Mouse (Mus musculus): ENCODE results near the gene Rph3a.
"Not testable (repeated sequence)": the region's sequence is repeated elsewhere in the genome, so short reads cannot be mapped to it uniquely, and the experiment has no call there.

Gene Rph3a

DNA sequence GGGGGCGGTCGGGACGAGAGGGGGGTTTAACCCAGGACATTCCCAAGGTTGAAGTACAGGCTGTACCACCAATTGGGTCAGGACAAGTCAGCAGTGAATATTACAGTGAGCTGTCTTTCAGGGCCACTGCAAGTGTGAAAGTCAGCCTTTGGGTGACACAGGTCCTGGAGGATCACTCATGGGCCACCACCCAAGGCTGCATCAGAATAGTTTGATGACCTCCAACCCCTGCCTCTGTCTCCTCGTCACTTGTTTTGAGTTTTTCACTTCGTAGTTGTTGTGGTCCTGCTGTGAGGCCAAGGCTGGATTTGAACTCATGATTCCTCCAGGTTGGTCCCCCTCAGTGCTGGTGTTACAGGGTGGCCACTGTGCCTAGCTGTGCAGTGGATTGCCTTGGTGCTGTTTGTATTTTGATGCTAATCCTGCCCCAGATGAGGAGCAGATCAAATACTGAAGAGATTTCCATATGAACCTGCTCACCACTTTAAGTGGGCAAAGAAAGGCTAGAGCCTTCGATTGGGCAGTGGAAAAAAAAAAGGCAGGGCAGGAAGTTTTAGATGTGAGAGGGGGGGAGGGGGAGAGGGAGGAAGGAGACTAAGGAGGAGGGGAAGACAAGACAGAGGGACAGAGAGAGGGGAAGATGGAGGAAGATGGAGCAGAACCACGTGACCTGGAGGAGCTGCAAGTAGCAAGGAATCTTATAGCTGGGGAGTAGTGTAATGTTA, 101.5 kb downstream of the Rph3a start:
- DNase-seq (ENCODE audit: low spot score) = no peak

DNA sequence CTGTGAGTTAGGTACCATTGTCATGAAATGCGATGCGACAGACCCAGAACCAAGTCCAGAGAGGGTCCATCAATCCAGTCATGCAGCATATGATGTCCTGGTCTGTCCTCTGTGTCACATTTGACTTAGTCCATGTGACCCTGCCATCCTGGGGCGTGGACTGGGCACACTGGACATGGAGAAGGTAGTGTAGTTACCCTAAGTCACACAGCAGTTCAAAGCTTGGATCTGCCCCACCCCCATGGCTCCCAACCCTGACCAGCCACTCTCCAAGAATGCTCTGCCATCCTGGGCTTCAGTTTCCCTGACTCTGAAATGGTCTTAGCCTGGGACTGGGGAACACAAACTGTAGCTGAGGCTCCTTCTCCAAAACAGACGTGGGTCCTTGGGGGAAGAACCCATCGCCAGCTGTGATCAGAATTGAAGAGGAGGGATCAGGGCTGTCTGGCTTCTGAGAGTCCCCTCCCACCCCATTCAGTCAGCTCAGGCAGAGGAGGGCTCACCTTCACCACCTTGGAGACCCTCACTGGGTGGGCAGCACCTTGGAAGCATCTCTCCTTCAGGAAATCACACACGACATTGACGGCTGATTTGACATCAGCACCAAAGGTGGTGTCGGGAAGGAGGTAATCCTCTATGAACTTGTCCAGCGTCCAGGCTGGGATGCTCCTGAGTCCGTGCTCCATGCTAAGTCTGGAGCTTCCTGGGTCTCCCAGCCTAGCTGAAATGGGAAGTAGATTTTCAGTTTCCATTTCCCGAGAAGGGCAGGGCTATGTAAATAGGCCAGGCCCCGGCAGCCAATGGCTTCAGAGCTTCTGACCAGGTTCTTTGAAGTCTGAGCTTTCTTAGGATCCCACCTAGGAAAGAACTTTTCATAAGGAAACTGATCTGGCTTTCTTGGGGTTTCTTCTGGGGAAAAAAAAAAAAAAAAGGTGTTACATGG, 102.8 kb downstream of the Rph3a start, which contains the start of gene Oas1a:
Gene Oas1a (minus strand): TSS at position 731 of the 943 bp plus-strand sequence.
- DNase-seq (ENCODE audit: low spot score) = not testable (repeated sequence)

DNA sequence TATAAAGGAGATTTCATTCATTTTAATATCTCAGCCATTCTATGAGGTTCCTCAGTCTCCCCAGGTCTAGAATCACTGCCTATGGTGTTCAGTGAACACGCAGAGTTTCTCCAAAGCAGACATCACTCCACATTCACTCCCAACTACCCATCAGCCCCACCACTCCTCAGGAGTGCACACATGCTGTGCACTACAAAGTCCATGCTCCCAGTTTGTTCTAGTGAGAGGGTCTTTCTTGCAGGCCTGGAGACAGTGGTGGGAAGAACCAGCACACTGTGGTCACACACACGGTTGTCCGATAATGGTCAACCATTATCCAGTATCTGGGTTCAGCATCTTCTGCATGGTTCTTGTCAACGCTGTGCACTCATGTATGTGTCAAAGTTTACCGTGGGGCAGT, 107.8 kb downstream of the Rph3a start:
- DNase-seq (ENCODE audit: low spot score) = no peak

DNA sequence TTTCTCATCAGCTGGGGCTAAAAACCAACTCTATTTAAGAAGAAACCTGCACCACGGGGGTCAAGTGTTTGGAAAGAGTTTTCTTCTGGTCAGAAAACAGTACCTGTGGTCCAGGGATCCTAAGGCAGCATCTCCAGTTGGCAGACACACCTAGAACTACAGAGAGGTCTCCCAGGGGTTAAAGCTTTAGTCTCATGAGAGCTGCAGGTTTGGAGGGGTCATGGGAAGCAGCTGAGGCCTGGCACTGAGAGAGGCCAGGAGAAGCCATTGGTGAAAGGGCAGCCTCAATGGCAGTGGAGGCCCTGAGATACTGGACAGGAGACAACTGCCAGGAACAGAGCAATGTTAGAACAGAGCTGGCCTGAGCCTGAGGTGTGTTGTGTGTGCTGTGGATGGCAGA, 109.2 kb downstream of the Rph3a start:
- DNase-seq (ENCODE audit: low spot score) = no peak

DNA sequence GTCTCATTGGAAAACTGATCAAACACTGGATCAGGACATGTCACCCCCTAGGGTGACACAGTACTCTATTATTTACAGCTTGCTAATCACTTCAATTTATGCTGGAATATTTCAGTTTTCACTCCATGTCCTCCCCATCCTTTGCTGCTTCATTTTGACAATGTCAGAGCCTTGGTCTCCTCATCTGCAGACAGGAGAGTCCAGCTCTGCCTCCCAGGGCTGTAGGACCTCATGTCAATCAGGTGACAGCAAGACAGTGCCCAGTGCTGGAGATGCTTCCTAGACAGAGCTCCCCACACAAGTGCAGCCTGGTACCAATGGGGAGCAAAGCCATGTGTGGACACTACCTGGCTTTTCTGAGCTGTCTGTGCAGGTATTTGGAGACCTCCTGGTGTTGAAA, 111.2 kb downstream of the Rph3a start:
- no peak for DNase-seq (ENCODE audit: low spot score)

DNA sequence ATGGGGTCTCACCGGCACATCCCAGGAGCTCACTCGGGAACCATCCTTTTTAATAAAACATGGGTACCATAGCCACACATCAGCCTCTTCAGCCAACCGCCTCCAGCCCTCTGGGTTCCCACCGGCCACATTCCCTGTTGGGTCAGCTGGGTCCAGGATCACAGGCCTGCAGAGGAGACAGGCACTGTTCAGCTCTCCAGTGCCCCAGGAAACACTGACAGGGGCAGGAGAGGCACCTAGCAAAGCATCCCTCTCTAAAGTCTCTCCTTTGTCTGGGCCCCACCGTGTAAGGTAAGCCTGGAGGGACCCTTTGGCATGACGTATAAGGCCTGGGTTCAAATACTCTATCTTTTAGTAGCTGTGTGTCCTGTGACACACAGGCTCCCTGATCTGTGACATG, 111.6 kb downstream of the Rph3a start:
- DNase-seq (ENCODE audit: low spot score) = no peak

DNA sequence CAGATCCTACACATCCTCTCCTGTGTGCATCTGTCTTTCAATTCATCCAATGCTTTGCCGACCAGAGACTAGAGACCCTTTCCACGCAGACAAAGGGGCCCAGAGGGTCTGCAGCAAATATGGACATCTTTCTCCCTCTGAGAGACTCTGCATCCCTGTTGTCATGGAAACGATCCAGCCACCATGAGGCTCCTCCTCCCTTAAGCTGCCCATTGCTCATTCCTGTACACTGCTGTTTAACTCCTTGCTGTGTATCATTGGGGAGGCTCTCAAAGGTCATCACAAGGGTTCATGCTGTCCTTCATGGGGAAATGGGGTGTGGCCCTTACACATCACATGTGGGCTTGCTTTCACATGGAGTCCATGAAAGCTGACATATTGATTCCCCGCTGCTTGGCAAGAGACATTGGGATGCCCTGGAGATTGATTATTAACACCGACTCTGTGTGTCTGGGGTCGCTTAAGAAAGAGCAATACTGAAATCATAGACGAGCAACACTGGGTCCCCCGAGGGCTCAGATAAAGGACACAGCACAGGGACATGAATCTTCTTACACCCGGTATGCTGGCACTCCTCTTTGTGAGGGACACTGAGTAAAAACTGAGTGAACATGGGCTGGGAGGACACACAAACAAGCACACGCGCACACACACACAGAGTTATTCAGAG, 114.5 kb downstream of the Rph3a start:
- DNase-seq (ENCODE audit: low spot score) = no peak

DNA sequence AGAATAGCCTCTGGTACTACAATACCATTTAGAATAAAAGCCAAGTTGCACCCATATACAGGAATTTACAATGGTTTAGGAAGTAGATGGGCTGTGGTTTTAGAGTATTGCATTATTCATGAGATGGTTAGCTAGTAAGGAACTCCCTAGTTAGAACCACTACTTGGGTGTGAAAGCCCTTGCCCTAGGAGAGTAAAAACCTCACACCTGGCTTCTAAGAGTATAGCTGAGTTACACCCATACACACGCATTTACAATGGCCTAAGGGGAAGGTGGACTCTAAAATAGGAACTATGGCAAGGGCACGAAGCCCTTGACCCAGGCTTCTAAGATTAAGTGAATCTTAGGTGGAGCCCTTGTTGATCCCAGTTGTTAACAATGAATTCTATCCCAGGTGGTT, 115.2 kb downstream of the Rph3a start:
- not testable (repeated sequence) for DNase-seq (ENCODE audit: low spot score)

DNA sequence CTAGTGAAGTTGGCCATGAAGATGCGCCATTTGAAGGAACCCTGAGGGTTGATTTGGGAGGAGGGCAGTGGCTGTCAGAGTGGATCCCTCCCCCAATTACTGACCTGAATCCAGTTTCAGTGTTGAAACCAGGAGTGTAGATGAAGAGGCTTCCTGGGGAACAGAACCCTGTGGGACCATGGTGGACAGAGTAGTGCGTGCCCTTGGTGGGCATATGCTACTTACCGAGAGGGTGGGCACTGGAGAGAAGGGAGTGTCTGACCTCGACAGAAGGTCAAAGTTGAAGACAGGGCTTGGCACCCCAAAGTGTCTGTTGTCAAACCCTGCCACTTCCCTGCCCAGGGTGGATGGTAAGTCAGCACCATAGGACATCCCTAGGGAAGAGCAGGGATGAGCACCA, 116.0 kb downstream of the Rph3a start:
- DNase-seq (ENCODE audit: low spot score) = not testable (repeated sequence)

DNA sequence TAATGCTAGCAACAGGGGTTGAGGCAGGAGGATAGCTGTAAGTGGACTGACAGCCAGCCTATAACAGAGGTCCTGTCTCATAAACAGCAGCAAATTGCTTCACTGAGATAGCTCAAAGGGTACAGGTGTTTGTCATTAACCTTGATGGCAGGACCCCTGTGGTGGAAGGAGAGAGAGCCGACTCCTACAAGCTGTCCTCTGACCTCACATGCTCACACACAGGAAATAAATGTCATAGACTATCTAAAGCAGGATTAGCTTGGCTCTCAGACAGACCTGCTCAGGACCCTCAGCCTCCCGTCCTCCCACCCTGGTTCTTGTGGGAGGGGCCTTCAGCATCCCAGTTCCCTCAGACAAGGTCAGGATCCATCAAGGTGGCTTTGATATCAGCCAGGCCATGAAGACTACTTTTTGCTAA, 117.6 kb downstream of the Rph3a start:
- DNase-seq (ENCODE audit: low spot score) = no peak

DNA sequence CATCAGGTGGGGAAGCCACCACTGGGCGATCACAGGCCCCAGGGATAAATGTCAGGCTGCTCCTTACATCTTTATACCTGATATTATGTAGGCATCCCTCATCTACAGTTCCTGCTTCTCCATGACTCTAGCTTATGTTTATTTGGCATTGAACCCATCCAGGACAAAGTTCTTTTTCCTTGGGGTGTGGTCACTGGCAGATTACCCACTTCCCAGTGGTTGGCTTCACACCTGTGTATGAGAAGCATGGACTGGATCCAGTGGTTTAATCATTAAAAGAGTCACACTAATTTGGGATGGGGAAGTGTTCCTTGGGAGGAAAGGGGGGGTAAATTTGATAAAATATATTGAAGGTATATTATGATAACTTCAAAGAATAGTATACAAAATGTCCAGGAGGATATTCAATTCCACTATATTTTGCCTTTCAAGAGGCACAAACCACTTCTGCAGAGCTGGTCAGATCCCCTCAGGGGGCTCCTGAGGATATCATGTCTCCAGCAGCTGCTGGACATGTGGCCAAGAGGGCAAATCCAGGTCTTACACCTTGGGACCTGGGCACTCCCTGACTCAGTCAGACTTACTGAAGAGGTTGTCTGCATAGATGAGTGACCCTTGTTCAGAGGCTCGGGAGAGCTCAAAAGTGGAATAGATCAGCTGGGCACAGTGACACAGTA, 118.2 kb downstream of the Rph3a start:
- DNase-seq (ENCODE audit: low spot score) = not testable (repeated sequence)

DNA sequence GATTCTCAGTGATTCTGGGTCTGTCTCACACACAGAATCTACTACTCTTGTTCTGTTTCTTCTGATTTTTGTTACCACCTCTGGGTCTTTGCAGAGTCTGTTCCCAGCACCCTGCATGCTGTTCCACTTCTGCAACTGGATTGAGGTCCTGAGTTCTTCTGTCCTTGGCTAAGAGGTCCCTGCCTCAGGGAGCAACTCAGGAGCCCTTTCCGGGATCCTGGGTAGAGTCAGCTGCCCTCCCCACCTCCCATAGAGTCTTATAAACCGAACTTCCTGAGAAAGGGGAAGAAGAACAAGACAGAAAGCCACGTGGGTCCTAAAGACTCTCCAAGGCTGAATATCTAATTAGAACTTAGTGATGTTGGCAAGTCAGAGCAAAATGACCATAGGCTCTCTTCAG, 118.9 kb downstream of the Rph3a start:
- no peak for DNase-seq (ENCODE audit: low spot score)
